Comparison of ENCODE assay signal across 1 mouse cellular context in the genomic region with DNA sequence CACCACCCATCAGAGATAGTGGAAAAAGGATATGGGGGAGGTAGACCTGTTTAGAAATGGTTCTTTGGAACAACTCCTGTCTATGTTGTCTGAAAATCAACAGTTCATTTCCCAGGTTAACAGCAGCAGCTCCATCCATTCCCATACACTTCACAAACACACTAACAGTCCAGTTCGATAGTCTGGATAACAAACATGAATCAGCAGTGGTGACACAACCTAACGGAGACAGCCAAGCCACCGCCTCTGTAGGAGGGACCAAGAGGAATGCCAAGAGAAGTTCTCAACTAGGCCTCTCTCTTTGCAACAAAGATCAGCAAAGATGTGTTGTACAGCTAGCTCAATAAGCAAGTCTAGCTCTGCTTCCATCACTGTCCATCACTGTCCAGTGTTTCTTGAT.
TF ChIP-seq lines count a peak whose summit lies in the region.

No protein-coding gene starts in this region.

TF ChIP-seq in MEL, 35 proteins besides CTCF, POLR2A, EP300 and RAD21:
- TF ChIP-seq E2F4 (IDR thresholded peaks at IDR 0.05; ENCODE audit: borderline replicate concordance, low read depth, low read length) (0 out of 2 replicates have a peak, but pooled peaks have one; percentile 30), MAFK (IDR thresholded peaks at IDR 0.05; ENCODE audit: borderline replicate concordance, low read depth, low read length) (0 out of 2 replicates have a peak, but pooled peaks have one; percentile 22), MXI1 (IDR thresholded peaks at IDR 0.05; ENCODE audit: low read depth, low read length) (peak; percentile 52; the same call in 1 of the 2 replicates), ZC3H11A (IDR thresholded peaks at IDR 0.05; ENCODE audit: low read depth, low read length) (no peak), SIN3A (IDR thresholded peaks at IDR 0.05; ENCODE audit: low read length) (peak; percentile 49), ZNF384 (IDR thresholded peaks at IDR 0.05; ENCODE audit: low read depth, low read length) (no peak; the same call in 1 of the 2 replicates), CHD2 (IDR thresholded peaks at IDR 0.05; ENCODE audit: low read length) (no peak), NELFE (IDR thresholded peaks at IDR 0.05; ENCODE audit: low read depth, low read length) (peak; percentile 35), POLR2AphosphoS2 (IDR thresholded peaks at IDR 0.05; ENCODE audit: low read length) (0 out of 2 replicates have a peak, but pooled peaks have one; percentile 28), MAX (IDR thresholded peaks at IDR 0.05; ENCODE audit: low read length) (peak; percentile 46; the same call in 1 of the 2 replicates)
TF ChIP-seq in MEL: peak in this region for 7.
